Mouse (Mus musculus) left cerebral cortex, adult 2 months (tissue): ENCODE results near the gene Slc2a2. TPM values are rescaled to one million over a fixed set of nuclear protein-coding genes. Genes with fewer than 3 reads are reported as not detected.
A peak's percentile ranks its signal among the peaks of the same experiment; 100 is the strongest.

Source experiments
- DNase-seq, 2 experiments: peaks; one replicate each; pipeline ENCODE4 v3.0.0; 2021 to 2022; ENCODE audit warnings: low spot score in 2 of 2, mixed read lengths in 1 of 2; ENCODE audit errors: extremely low spot score in 1 of 2
- H3K27ac ChIP-seq: fragments of 200-600 bp; 2 replicates; pipeline ENCODE4 v1.8.1; 2022
- H3K4me3 ChIP-seq: fragments of 200-600 bp; 2 replicates; pipeline ENCODE4 v1.8.1; 2022
- CTCF ChIP-seq: fragments of 200-600 bp; IDR thresholded peaks from 2 replicates; pipeline ENCODE4 v1.8.1; 2022; ENCODE audit warnings: antibody characterized with exemption, mild to moderate bottlenecking, moderate library complexity
- intact Hi-C: fragments of 180-260 bp; cut with DNase I; formaldehyde crosslinking; loops from one replicate; pipeline ENCODE4 v1.15.1; 2025
- long read RNA-seq, 2 experiments: library from polyadenylated mRNA; stranded (forward); transcript quantifications; one replicate each; pipeline ENCODE4 v2.0.0; 2021; ENCODE audit warnings: borderline mapping rate in 2 of 2
- total RNA-seq, 2 experiments: library from RNA; stranded (reverse); gene quantifications; 2 replicates each; pipeline ENCODE4 v1.2.3; 2021

Gene Slc2a2
- total RNA-seq, result not detected
- long read RNA-seq, experiment 1, result 0 reads
- long read RNA-seq, experiment 2, result 0 reads

- DNase-seq, result no peak
- intact Hi-C loops, result no loop called here
- no peak for TF ChIP-seq CTCF
- H3K4me3 ChIP-seq, result no peak within 1 kb of the TSS
- H3K27ac ChIP-seq, result no peak within 1 kb of the TSS
Measured at GRCm38 (mm10) chr3:28697797-28698196, at the start of gene Slc2a2. Slc2a2 (plus strand) TSS chr3:28697903.

- H3K27ac ChIP-seq, result no peak overlapping the region
- intact Hi-C loops, result no loop called here
- TF ChIP-seq CTCF, result no peak
- H3K4me3 ChIP-seq, result no peak overlapping the region
- no peak for DNase-seq
Measured at GRCm38 (mm10) chr3:28652574-28652973, 45.1 kb upstream of the Slc2a2 start.

GRCm38 (mm10) chr3:28653043-28653442, 44.7 kb upstream of the Slc2a2 start:
- Histone ChIP-seq H3K27ac (0 out of 2 replicates have a peak overlapping the region, but pooled peaks have one; percentile 7), H3K4me3 (no peak overlapping the region)
- DNase-seq, result no peak
- intact Hi-C loops, result no loop called here
- no peak for TF ChIP-seq CTCF

- no peak overlapping the region; the same call in 1 of the 2 replicates for H3K27ac ChIP-seq
- no peak for DNase-seq
- intact Hi-C loops, result loop anchor here (5.0 kb wide), 1 partner anchor 62 kb away; no protein-coding TSS in a partner anchor
Measured at GRCm38 (mm10) chr3:28654740-28655139, 43.0 kb upstream of the Slc2a2 start.

GRCm38 (mm10) chr3:28658349-28658748, 39.4 kb upstream of the Slc2a2 start:
- no peak overlapping the region for H3K27ac ChIP-seq
- no peak; the same call in none of the 2 replicates for TF ChIP-seq CTCF
- no peak for DNase-seq
- intact Hi-C loops, result loop anchor here (5.0 kb wide), 1 partner anchor 66 kb away; no protein-coding TSS in a partner anchor
- no peak overlapping the region for H3K4me3 ChIP-seq

More at GRCm38 (mm10) chr3:28654740-28655139, 43.0 kb upstream of the Slc2a2 start:
- H3K4me3 ChIP-seq, result no peak overlapping the region
- no peak for TF ChIP-seq CTCF

- TF ChIP-seq CTCF, result no peak
- intact Hi-C loops, result no loop called here
- Histone ChIP-seq H3K4me3 (no peak overlapping the region), H3K27ac (no peak overlapping the region)
- no peak for DNase-seq
Measured at GRCm38 (mm10) chr3:28680851-28681250, 16.9 kb upstream of the Slc2a2 start.

GRCm38 (mm10) chr3:28681866-28682265, 15.8 kb upstream of the Slc2a2 start:
- Histone ChIP-seq H3K27ac (no peak overlapping the region), H3K4me3 (no peak overlapping the region)
- intact Hi-C loops, result no loop called here
- DNase-seq, result no peak
- no peak for TF ChIP-seq CTCF

- DNase-seq, result no peak
- Histone ChIP-seq H3K4me3 (no peak overlapping the region), H3K27ac (no peak overlapping the region)
- TF ChIP-seq CTCF, result no peak
- intact Hi-C loops, result no loop called here
Measured at GRCm38 (mm10) chr3:28682411-28682810, 15.3 kb upstream of the Slc2a2 start.

- no peak overlapping the region for H3K4me3 ChIP-seq
- TF ChIP-seq CTCF, result no peak
- no peak overlapping the region for H3K27ac ChIP-seq
- no peak for DNase-seq
- intact Hi-C loops, result no loop called here
Measured at GRCm38 (mm10) chr3:28685510-28685909, 12.2 kb upstream of the Slc2a2 start.

- intact Hi-C loops, result no loop called here
- DNase-seq, result no peak
- TF ChIP-seq CTCF, result no peak
- no peak overlapping the region for H3K27ac ChIP-seq
- H3K4me3 ChIP-seq, result no peak overlapping the region
Measured at GRCm38 (mm10) chr3:28694811-28695210, 2.9 kb upstream of the Slc2a2 start.

- DNase-seq, result no peak
- no peak overlapping the region for H3K4me3 ChIP-seq
- no peak for TF ChIP-seq CTCF
- intact Hi-C loops, result no loop called here
- H3K27ac ChIP-seq, result no peak overlapping the region
Measured at GRCm38 (mm10) chr3:28695608-28696007, 2.1 kb upstream of the Slc2a2 start.

GRCm38 (mm10) chr3:28696162-28696561, 1.5 kb upstream of the Slc2a2 start:
- intact Hi-C loops, result no loop called here

GRCm38 (mm10) chr3:28699601-28700000, 1.9 kb downstream of the Slc2a2 start:
- H3K4me3 ChIP-seq, result no peak overlapping the region
- no peak for DNase-seq
- no peak for TF ChIP-seq CTCF
- intact Hi-C loops, result no loop called here
- no peak overlapping the region for H3K27ac ChIP-seq

More at GRCm38 (mm10) chr3:28696162-28696561, 1.5 kb upstream of the Slc2a2 start:
- no peak overlapping the region for H3K27ac ChIP-seq
- no peak for DNase-seq
- no peak overlapping the region for H3K4me3 ChIP-seq
- TF ChIP-seq CTCF, result no peak
